Mouse (Mus musculus) ES-E14 (cell line): ENCODE results near the gene Fhad1.

Experiments used
- CHD2 ChIP-seq: IDR thresholded peaks from 2 replicates; pipeline ENCODE4 v1.6.1; 2014; ENCODE audit warnings: mild to moderate bottlenecking, low read depth, low read length, inconsistent platforms
- HCFC1 ChIP-seq: IDR thresholded peaks from 2 replicates; pipeline ENCODE4 v1.6.1; 2012; ENCODE audit warnings: low read length, inconsistent platforms, borderline replicate concordance; ENCODE audit not compliant: insufficient read depth
- MAFK ChIP-seq: IDR thresholded peaks from 2 replicates; pipeline ENCODE4 v1.6.1; 2014; ENCODE audit warnings: mild to moderate bottlenecking, low read depth, low read length, inconsistent platforms; ENCODE audit not compliant: insufficient read depth
- ZC3H11A ChIP-seq: IDR thresholded peaks from 2 replicates; pipeline ENCODE4 v1.6.1; 2012; ENCODE audit warnings: low read depth, mild to moderate bottlenecking, inconsistent platforms, low read length, borderline replicate concordance
- ZNF384 ChIP-seq: IDR thresholded peaks from 2 replicates; pipeline ENCODE4 v1.6.1; 2012; ENCODE audit warnings: low read depth, low read length, inconsistent platforms

GRCm38 (mm10) chr4:142014659-142015608, at the start of gene Fhad1:
- TF ChIP-seq MAFK, result no peak
- TF ChIP-seq HCFC1, result no peak
- TF ChIP-seq CHD2, result no peak
- TF ChIP-seq ZNF384, result no peak
- TF ChIP-seq ZC3H11A, result no peak
